Mouse (Mus musculus) G1E (cell line): ENCODE results near the gene Slc7a10.

Source experiments
- CTCF ChIP-seq: IDR thresholded peaks from 2 replicates; pipeline ENCODE4 v1.5.1; 2012; ENCODE audit warnings: low read depth, low read length, inconsistent platforms, mixed read lengths
- GATA1 ChIP-seq: IDR thresholded peaks from 2 replicates; pipeline ENCODE4 v1.6.1; 2012; ENCODE audit warnings: borderline replicate concordance, low read length, inconsistent platforms, mixed read lengths

GRCm38 (mm10) chr7:35215225-35215624 is 29.0 kb downstream of the Slc7a10 start, which contains the start of gene Lrp3:
- no peak for TF ChIP-seq CTCF
- TF ChIP-seq GATA1 = no peak
